Mouse (Mus musculus): Measurements from ENCODE around the gene Dnajc12. TPM values are rescaled to one million over a fixed set of nuclear protein-coding genes. Genes with fewer than 3 reads are reported as not detected.

Dnajc12 gene
- polyA plus RNA-seq, 1 experiment from 2014 or later = 9.7 TPM

- Histone ChIP-seq H3K9me3 (replicated peaks) (no peaks in the 10 kb centered on the region), H3K36me3 (no peaks in the 10 kb centered on the region), H3K27ac (no peak overlapping the region), H3K4me1 (no peaks in the 10 kb centered on the region), H3K27me3 (ENCODE audit: low read depth, poor library complexity, severe bottlenecking) (no peaks in the 10 kb centered on the region), H3K4me3 (no peak overlapping the region)
- no peak for DNase-seq (ENCODE audit: low spot score)
- WGBS = 72% methylated on average over 8 of the region's 8 CpGs
These were observed 73.1 kb downstream of the Dnajc12 start for GRCm38 (mm10) chr10:63455110-63455878.

GRCm38 (mm10) chr10:63457292-63458128 is 75.3 kb downstream of the Dnajc12 start:
- H3K27me3 ChIP-seq (ENCODE audit: low read depth, poor library complexity, severe bottlenecking) = no peaks in the 10 kb centered on the region
- WGBS = 76% methylated on average over 17 of the region's 17 CpGs
- no peaks in the 10 kb centered on the region for H3K4me1 ChIP-seq
- no peak overlapping the region for H3K27ac ChIP-seq
- no peak overlapping the region for H3K4me3 ChIP-seq
- no peaks in the 10 kb centered on the region for H3K9me3 ChIP-seq (replicated peaks)
- no peaks in the 10 kb centered on the region for H3K36me3 ChIP-seq
- DNase-seq (ENCODE audit: low spot score) = no peak

Other genes starting within 250 kb of the Dnajc12 start
- gene Mypn, start 178.5 kb upstream of the Dnajc12 start, polyA plus RNA-seq (2016; fragmentation: Nextera tagmentation; extraction: Ambion mirVana) = 0.19 and 0.25 TPM in 2 replicates
- gene Herc4, start 138.6 kb upstream of the Dnajc12 start, polyA plus RNA-seq (2016; fragmentation: Nextera tagmentation; extraction: Ambion mirVana) = 44.3 and 48.6 TPM in 2 replicates
- gene Sirt1, start 739 bp upstream of the Dnajc12 start, polyA plus RNA-seq (2016; fragmentation: Nextera tagmentation; extraction: Ambion mirVana) = 6.4 and 6.9 TPM in 2 replicates
- not detected in 2 replicates for gene Gm7075, start 39.3 kb downstream of the Dnajc12 start, polyA plus RNA-seq (2016; fragmentation: Nextera tagmentation; extraction: Ambion mirVana)
- gene Ctnna3, start 47.7 kb downstream of the Dnajc12 start, polyA plus RNA-seq (2016; fragmentation: Nextera tagmentation; extraction: Ambion mirVana) = 0.04 TPM in 1 of 2 replicates, not detected in the other